Mouse (Mus musculus): Measurements from ENCODE around the gene Raver2. TPM values are rescaled to one million over a fixed set of nuclear protein-coding genes. Genes with fewer than 3 reads are reported as not detected.
"Not testable (repeated sequence)": the region's sequence is repeated elsewhere in the genome, so short reads cannot be mapped to it uniquely, and the experiment has no call there.

Raver2 gene
- total RNA-seq (2021) = 1 to 10 TPM; 3.0 to 3.2 TPM
- long read RNA-seq, experiment 1, full-length matches to known transcripts = 4 of 5 reads
- long read RNA-seq, experiment 1, partial matches to known transcripts = 1 of 5 reads
- long read RNA-seq, experiment 1, other reads (novel, unspliced or antisense) = 0 of 5 reads
- long read RNA-seq, experiment 2, full-length matches to known transcripts = 2 of 3 reads
- long read RNA-seq, experiment 2, partial matches to known transcripts = 0 of 3 reads
- long read RNA-seq, experiment 2, other reads (novel, unspliced or antisense) = 1 of 3 reads

- peak; percentile 32 to 55 for DNase-seq
Observed at GRCm38 (mm10) chr4:101068786-101069153, at the start of gene Raver2. Raver2 (plus strand) TSS chr4:101068983.

DNA sequence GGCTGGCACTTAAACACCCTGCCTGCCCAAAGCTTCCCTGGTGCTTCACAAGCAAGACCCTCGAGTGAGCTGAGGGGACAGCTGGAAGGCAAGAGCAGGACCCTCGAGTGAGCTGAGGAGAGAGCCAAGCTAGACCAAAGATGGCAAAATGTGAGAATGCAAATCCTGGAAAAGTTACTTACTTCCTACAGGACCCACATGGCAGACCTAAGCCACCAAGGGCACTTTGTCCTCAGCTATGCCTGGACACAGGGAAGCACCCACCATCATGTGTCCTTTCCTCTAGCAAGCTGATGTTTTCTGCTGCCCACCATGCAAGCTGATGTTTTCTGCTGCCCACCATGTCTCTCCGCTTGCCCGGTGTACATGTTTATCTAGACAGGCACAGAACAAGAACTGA lies 48.2 kb upstream of the Raver2 start, which contains the start of gene Gm10577:
Gene Gm10577, minus strand, starts transcription at position 101 of the 400 bp plus-strand sequence.
- no peak for DNase-seq

- DNase-seq = no peak
Observed at GRCm38 (mm10) chr4:101026566-101026965, 42.2 kb upstream of the Raver2 start.

DNA sequence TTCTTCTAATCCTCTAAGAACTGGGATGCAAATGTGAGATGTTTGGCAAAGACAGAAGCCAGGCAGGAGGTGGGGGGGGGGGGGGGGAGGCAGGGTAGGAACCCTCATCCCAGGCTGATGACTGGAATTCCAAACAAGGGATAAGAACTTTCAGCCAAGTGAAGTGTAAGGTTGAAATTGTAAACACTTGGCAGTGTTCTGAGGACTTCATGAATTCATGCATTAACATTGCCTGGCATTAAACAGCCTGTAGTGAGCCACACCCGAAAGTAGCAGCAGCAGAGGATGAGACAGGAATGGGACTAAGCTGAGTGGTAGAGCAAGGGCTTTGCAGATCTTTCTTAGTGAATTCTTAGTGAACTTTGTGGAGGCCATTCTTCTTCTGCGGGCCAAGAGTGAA lies 41.8 kb upstream of the Raver2 start:
- DNase-seq = no peak

- no peak for DNase-seq
Observed at GRCm38 (mm10) chr4:101027852-101028411, 40.9 kb upstream of the Raver2 start.

DNA sequence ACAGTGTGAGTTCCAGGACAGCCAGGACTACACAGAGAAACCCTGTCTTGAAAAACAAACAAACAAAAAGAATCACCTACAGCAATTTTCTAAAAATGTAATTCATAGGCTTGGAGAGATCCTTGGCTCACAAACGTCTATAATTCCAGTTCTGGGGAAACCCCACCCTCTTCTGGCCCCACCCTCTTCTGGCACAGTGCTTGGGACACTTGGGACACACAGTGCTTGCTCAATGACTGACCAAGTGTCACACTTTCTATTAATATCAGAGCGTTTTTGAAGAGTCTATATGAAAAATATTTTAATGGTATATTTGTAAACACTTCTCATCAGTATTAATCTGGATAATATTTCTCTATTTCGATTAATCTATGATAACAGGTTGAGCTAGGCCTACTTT lies 35.7 kb upstream of the Raver2 start:
- DNase-seq = no peak

DNA sequence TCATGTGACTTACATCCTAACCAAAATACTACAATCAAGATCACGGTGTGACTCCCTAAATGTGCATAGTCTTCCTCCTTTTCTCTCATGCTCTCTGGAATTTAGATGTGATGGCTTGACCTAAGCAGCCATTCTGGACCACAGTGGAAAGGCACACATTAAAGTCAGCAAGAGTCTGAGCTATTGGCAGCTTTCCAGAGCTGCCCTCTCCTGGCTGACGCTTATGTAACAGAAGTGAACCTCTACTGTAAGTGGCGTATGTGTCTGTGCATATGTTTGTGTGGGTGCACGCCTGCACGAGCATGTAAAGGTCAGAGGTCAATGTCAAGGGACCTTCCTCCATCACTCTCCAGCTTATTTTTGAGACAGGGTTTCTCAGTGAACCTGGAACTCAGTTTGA lies 33.7 kb upstream of the Raver2 start:
- no peak for DNase-seq

DNA sequence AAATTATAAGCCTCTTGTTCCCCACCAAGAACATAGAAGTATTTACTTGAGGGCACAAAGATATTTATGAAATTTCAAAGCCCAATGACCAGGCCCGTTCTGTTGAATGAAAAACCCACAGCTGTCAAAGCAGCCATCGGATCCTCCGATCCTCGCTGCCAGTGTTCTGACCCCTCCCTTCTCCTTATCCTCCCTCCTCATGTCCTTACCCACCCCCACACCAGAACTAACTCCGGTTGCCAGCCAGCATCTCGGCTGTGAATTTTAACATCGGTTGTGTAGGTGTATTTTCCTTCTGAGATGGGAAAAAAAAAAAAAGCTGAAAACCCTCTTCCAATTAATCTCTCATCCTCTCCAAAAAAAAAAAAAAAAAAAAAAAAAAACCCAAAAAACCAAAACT lies 31.6 kb upstream of the Raver2 start:
- DNase-seq = no peak

DNA sequence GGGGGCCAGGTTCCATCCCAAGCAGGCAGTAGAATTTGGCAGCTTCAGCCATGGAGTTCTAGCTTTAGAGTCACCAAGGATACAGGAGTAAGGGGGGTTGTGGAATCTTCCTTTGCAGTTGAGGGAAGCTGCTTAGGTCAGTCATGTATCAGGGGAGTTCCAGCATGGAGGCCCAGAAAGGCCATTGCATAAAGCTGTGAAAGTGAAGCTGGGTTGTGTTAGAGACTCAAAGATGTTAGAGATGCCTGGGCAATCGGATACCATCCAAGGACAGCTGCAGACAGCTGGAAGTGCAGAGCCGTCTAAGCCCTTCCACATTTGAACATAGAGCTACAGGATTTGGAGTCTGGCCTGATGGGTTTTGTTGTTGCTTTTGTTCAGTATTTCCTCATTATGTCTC lies 25.1 kb upstream of the Raver2 start:
- DNase-seq = peak; percentile 45 to 65

DNA sequence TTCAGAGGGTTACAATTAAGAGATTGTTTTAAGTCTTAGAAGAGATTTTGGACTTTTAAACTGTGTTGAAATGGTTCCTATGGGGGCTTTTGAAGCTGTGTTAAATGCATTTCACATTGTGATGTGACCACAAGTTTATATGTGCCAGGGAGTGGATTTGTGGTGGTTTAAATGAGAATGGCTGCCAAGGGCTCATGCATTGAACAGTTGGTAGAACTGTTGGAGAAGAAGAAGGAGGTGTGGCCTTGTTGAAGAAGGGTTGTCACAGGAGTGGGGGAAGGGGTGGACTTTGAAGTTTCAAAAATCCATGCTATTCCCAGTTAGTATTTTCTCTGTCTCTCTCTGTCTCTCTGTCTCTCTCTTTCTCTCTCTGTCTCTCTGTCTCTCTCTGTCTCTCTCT lies 24.6 kb upstream of the Raver2 start:
- no peak for DNase-seq

GRCm38 (mm10) chr4:101046576-101046975 lies 22.2 kb upstream of the Raver2 start:
- DNase-seq = peak; percentile 17 to 35

DNA sequence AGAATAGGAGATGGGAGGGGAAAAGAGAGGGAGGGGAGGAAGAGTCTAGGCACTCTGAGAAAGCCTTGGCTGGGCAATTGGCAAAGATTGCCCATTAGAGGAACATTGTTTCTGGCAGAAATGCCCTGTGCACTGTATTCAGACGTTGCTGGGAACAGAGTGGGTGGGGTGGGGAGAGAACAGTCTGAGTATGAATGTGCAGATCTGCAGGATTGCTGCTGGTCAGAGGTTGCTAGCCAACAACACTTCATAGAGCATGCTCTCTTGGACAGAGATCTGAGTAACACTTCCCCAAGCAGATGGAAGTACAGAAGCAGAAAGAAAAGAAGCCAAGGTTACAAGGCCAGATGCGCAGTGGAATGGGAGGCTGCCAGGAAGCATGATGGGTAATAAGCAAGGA lies 6.6 kb upstream of the Raver2 start:
- peak in 1 of 2 experiments; percentile 14 for DNase-seq

GRCm38 (mm10) chr4:101066401-101066800 lies 2.4 kb upstream of the Raver2 start:
- no peak for DNase-seq

DNA sequence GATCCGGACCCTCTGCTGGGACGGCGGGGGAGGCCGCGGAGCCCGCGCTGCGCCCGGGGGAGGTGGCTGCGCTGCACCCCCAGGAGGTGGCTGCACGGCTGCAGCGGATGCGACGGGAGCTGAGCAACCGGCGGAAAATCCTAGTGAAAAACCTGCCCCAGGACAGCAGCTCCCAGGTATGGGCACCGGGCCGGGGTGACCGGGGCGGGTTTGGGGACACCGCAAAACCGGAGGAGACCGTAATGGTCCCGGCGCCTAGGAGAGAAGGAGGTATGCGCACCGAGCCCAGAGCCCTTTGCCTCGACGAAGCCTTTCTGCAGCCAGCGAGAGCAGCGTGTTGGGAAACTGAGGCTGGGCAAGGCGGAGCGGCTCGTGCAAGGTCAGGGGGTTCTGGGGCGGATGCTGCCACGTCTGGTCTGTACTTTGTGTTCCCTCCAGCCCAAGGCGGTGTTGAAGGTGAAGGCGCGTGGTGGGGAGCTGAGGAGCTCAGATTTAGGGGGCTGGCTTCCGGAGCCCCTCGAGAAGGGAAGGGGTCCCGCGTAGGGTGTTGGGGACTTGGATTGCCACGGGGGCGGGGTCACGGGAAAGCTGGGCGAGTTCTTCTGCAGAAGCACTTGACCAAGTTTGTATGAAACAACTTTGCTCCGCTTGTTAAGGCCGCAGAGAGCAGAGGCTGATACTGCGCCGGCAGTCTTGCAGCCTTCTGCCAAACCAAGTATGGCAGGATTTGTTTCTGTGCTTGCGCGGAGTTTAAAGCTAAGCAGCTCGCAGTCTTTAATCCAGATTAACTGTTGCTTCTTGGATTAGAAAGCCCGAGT lies 580 bp downstream of the Raver2 start:
- peak; percentile 18 to 42 for DNase-seq

- no peak for DNase-seq
Observed at GRCm38 (mm10) chr4:101071570-101071969, 2.8 kb downstream of the Raver2 start.

- no peak for DNase-seq
Observed at GRCm38 (mm10) chr4:101076425-101076824, 7.6 kb downstream of the Raver2 start.

- DNase-seq = no peak
Observed at GRCm38 (mm10) chr4:101080016-101080415, 11.2 kb downstream of the Raver2 start.

- no peak for DNase-seq
Observed at GRCm38 (mm10) chr4:101082176-101082888, 13.5 kb downstream of the Raver2 start.

GRCm38 (mm10) chr4:101084863-101085262 lies 16.1 kb downstream of the Raver2 start:
- DNase-seq = no peak

DNA sequence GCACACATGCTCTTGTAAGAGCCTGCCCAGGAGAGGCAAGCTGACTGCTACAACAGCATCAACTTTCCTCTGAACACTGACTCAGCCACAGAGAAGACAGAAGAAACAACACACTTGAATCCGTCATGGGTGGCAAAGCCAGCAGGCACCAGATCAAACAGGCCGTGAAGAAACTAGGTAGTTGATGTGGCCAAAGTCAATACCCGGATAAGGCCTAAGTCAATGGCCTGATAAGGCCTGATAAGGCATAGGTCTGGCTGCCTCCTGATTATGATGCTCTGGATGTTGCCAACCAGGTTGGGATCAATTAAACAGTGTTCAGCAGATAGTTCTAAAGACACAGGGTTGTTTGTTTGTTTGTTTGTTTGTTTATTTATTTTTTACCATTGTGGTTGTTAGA lies 17.3 kb downstream of the Raver2 start:
- no peak for DNase-seq

DNA sequence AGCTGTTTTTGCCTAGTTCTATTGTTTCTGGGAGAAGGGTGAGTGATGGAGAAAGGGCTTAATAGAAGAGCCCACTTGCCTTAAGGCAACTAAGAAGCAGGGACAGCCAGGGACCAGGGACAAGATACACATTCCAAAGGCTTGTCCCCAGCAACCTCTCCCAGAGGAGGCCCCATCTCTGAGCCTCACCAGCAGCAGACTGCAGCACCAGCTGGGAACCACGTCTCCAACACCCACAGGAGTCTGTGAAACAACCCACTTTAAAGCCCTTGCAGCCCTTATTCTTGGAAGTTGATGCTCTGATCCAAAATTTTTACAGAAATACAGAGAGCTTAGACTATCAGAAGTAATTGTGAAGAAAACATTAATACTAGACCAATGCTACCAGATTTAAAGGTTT lies 18.9 kb downstream of the Raver2 start:
- DNase-seq = no peak

DNA sequence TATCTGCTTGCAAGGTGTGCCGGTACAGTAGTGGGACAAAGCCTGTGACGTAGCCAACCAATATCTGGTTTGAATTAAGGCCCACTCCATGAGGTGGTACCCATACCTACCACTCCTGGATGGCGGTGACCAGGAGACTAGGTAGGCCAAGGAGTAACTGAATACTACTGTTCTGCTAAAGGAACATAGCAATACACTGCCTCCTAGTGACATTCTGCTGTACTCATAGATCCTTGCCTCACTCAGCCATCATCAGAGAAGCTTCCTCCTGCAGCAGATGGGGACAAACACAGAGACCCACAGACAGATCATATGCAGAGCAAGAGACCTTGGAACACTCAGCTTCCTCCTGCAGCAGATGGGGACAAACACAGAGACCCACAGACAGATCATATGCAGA lies 21.8 kb downstream of the Raver2 start:
- DNase-seq = not testable (repeated sequence)

- no peak for DNase-seq
Observed at GRCm38 (mm10) chr4:101093292-101093691, 24.5 kb downstream of the Raver2 start.
